Mouse (Mus musculus): ENCODE measurements around the gene Plagl1. TPM values are rescaled to one million over a fixed set of nuclear protein-coding genes. Genes with fewer than 3 reads are reported as not detected.

Gene Plagl1
- total RNA-seq, 1 experiment = 13.4 TPM

DNA sequence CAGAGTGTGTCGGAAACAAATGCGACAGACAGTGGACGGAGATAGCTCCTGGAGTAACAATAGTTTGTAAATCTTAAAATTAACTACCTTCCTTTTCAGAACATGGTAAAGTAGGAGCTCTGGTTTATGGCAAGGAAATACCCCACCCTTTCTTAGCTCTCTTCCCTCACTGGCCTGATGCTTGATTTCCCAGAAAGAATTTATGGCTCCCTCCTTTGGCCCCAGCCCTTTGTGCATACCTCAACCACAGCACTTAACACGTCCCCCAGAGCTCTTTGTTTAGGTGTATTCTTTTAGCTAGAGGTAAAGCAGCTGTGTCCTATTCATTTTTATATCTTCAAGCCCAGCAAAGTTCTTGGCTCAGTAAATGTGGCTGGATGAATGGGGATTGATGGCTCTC lies 48.5 kb downstream of the Plagl1 start:
- no peak overlapping the region for H3K9ac ChIP-seq (ENCODE audit: insufficient read depth, low read depth, low read length, poor library complexity, severe bottlenecking)
- peaks cover 6 to 9% of the 10 kb centered on the region in 2 experiments for H3K4me1 ChIP-seq (ENCODE audit: control insufficient read depth in 2 of 2, insufficient read depth in 2 of 2, low read length in 2 of 2, poor library complexity in 1 of 2)
- H3K4me3 ChIP-seq (ENCODE audit: insufficient read depth in 1 of 2, low read depth in 1 of 2, low read length in 2 of 2, poor library complexity in 1 of 2, severe bottlenecking in 1 of 2) = no peak overlapping the region
- no peak overlapping the region for H3K27ac ChIP-seq (ENCODE audit: insufficient read depth, low read depth, low read length, poor library complexity, severe bottlenecking)
- no peaks in the 10 kb centered on the region for H3K9me3 ChIP-seq (ENCODE audit: control insufficient read depth, insufficient read depth, low read depth, low read length)
- DNase-seq (ENCODE audit: low read depth, low spot score) = no peak
- TF ChIP-seq MAFK (IDR thresholded peaks at IDR 0.05; ENCODE audit: insufficient read depth, low read depth, low read length) = no peak
- no peak for TF ChIP-seq ZC3H11A (IDR thresholded peaks at IDR 0.05; ENCODE audit: borderline replicate concordance, low read depth, low read length)
- no peak for TF ChIP-seq CHD2 (IDR thresholded peaks at IDR 0.05; ENCODE audit: low read depth, low read length)
- no peak for TF ChIP-seq HCFC1 (IDR thresholded peaks at IDR 0.05; ENCODE audit: borderline replicate concordance, insufficient read depth, low read length)
- no peak for TF ChIP-seq ZNF384 (IDR thresholded peaks at IDR 0.05; ENCODE audit: low read depth, low read length)
- no peaks in the 10 kb centered on the region for H3K36me3 ChIP-seq (ENCODE audit: control insufficient read depth, insufficient read depth, low read length, poor library complexity, severe bottlenecking)
- in situ Hi-C loops (cut with MboI; ENCODE audit: low sequenced_read_pairs in 2 of 2, unreplicated experiment in 2 of 2) = no loop called here

DNA sequence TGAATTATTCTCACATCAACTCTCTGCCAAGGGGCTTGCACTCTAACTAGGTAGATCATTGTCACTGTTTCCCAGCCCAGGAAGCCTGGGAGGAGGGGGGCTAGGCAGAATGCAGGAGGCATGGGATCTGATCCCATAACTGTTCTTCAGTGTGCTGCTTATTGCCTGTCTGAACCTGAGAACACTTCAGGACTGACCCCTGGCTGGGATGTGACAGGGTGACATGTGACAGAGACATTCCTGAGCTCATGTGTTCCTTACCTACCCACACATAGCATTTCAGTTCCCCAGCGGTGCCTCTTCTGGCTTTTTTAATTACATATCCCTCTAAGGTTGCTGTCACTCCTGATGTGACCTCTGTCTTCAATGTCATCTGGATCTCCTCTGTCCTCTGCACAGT lies 49.5 kb downstream of the Plagl1 start:
- in situ Hi-C loops (cut with MboI; ENCODE audit: low sequenced_read_pairs in 2 of 2, unreplicated experiment in 2 of 2) = no loop called here
- no peak for DNase-seq (ENCODE audit: low read depth, low spot score)
- H3K4me1 ChIP-seq (ENCODE audit: control insufficient read depth in 2 of 2, insufficient read depth in 2 of 2, low read length in 2 of 2, poor library complexity in 1 of 2) = peaks cover 6 to 9% of the 10 kb centered on the region in 2 experiments
- H3K36me3 ChIP-seq (ENCODE audit: control insufficient read depth, insufficient read depth, low read length, poor library complexity, severe bottlenecking) = no peaks in the 10 kb centered on the region
- no peaks in the 10 kb centered on the region for H3K9me3 ChIP-seq (ENCODE audit: control insufficient read depth, insufficient read depth, low read depth, low read length)
- no peak overlapping the region for H3K9ac ChIP-seq (ENCODE audit: insufficient read depth, low read depth, low read length, poor library complexity, severe bottlenecking)
- no peak overlapping the region for H3K27ac ChIP-seq (ENCODE audit: insufficient read depth, low read depth, low read length, poor library complexity, severe bottlenecking)
- no peak overlapping the region for H3K4me3 ChIP-seq (ENCODE audit: insufficient read depth in 1 of 2, low read depth in 1 of 2, low read length in 2 of 2, poor library complexity in 1 of 2, severe bottlenecking in 1 of 2)
- TF ChIP-seq HCFC1 (IDR thresholded peaks at IDR 0.05; ENCODE audit: borderline replicate concordance, insufficient read depth, low read length) = no peak
- TF ChIP-seq ZNF384 (IDR thresholded peaks at IDR 0.05; ENCODE audit: low read depth, low read length) = no peak
- TF ChIP-seq CHD2 (IDR thresholded peaks at IDR 0.05; ENCODE audit: low read depth, low read length) = no peak
- no peak for TF ChIP-seq MAFK (IDR thresholded peaks at IDR 0.05; ENCODE audit: insufficient read depth, low read depth, low read length)
- TF ChIP-seq ZC3H11A (IDR thresholded peaks at IDR 0.05; ENCODE audit: borderline replicate concordance, low read depth, low read length) = no peak

DNA sequence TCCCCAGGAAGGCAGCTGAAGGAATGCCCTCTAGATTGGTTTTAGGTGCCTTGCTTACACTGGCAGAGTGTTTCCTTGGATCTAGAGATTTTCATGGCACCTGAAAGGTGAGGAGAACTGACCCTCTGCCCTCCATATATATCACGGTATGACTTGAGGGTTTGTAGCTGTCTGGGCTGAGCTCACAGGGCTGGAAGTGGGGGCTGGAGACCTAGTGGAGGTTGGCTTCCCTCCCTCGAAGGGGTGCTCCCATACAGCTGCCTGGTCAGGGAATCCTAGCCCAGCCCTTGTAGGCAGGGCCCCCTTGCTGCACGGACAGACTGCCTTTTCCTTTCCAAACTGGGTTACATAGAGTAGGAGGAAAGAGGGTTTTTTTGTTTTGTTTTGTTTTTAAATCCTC lies 52.5 kb downstream of the Plagl1 start:
- H3K27ac ChIP-seq (ENCODE audit: insufficient read depth, low read depth, low read length, poor library complexity, severe bottlenecking) = no peak overlapping the region
- no peak overlapping the region for H3K4me3 ChIP-seq (ENCODE audit: insufficient read depth in 1 of 2, low read depth in 1 of 2, low read length in 2 of 2, poor library complexity in 1 of 2, severe bottlenecking in 1 of 2)
- DNase-seq (ENCODE audit: low read depth, low spot score) = no peak
- H3K9me3 ChIP-seq (ENCODE audit: control insufficient read depth, insufficient read depth, low read depth, low read length) = no peaks in the 10 kb centered on the region
- no peak overlapping the region for H3K9ac ChIP-seq (ENCODE audit: insufficient read depth, low read depth, low read length, poor library complexity, severe bottlenecking)
- H3K4me1 ChIP-seq (ENCODE audit: control insufficient read depth in 2 of 2, insufficient read depth in 2 of 2, low read length in 2 of 2, poor library complexity in 1 of 2) = peaks cover 8 to 10% of the 10 kb centered on the region in 2 experiments
- H3K36me3 ChIP-seq (ENCODE audit: control insufficient read depth, insufficient read depth, low read length, poor library complexity, severe bottlenecking) = no peaks in the 10 kb centered on the region
- no peak for TF ChIP-seq ZNF384 (IDR thresholded peaks at IDR 0.05; ENCODE audit: low read depth, low read length)
- TF ChIP-seq CHD2 (IDR thresholded peaks at IDR 0.05; ENCODE audit: low read depth, low read length) = no peak
- TF ChIP-seq HCFC1 (IDR thresholded peaks at IDR 0.05; ENCODE audit: borderline replicate concordance, insufficient read depth, low read length) = no peak
- no peak for TF ChIP-seq ZC3H11A (IDR thresholded peaks at IDR 0.05; ENCODE audit: borderline replicate concordance, low read depth, low read length)
- no peak for TF ChIP-seq MAFK (IDR thresholded peaks at IDR 0.05; ENCODE audit: insufficient read depth, low read depth, low read length)
- in situ Hi-C loops (cut with MboI; ENCODE audit: low sequenced_read_pairs in 2 of 2, unreplicated experiment in 2 of 2) = no loop called here

DNA sequence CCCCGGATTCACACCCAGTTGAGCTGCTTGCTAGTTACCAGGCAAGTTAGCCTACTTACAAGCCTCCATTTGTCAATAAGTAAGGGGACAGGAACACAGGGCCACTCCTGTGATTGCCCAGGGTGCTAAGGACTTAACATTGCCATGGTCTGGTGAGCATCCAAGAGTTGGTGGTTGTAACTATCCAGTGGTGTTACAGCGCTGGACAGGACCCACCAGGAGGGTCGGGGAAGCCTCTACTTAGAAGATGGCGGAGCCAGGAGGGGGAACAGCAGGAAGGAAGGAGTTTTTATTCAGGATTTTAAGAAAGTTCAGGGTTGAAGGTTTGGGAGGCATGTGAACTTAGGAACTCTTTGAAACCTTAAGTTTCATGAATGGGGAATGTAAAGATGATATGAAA lies 53.3 kb downstream of the Plagl1 start:
- H3K9ac ChIP-seq (ENCODE audit: insufficient read depth, low read depth, low read length, poor library complexity, severe bottlenecking) = no peak overlapping the region
- no peak for DNase-seq (ENCODE audit: low read depth, low spot score)
- no peak for TF ChIP-seq ZC3H11A (IDR thresholded peaks at IDR 0.05; ENCODE audit: borderline replicate concordance, low read depth, low read length)
- TF ChIP-seq CHD2 (IDR thresholded peaks at IDR 0.05; ENCODE audit: low read depth, low read length) = no peak
- TF ChIP-seq MAFK (IDR thresholded peaks at IDR 0.05; ENCODE audit: insufficient read depth, low read depth, low read length) = no peak
- no peak for TF ChIP-seq HCFC1 (IDR thresholded peaks at IDR 0.05; ENCODE audit: borderline replicate concordance, insufficient read depth, low read length)
- no peak for TF ChIP-seq ZNF384 (IDR thresholded peaks at IDR 0.05; ENCODE audit: low read depth, low read length)
- no peaks in the 10 kb centered on the region for H3K9me3 ChIP-seq (ENCODE audit: control insufficient read depth, insufficient read depth, low read depth, low read length)
- H3K36me3 ChIP-seq (ENCODE audit: control insufficient read depth, insufficient read depth, low read length, poor library complexity, severe bottlenecking) = no peaks in the 10 kb centered on the region
- no peak overlapping the region for H3K27ac ChIP-seq (ENCODE audit: insufficient read depth, low read depth, low read length, poor library complexity, severe bottlenecking)
- peaks cover 7% of the 10 kb centered on the region in 2 experiments for H3K4me1 ChIP-seq (ENCODE audit: control insufficient read depth in 2 of 2, insufficient read depth in 2 of 2, low read length in 2 of 2, poor library complexity in 1 of 2)
- in situ Hi-C loops (cut with MboI; ENCODE audit: low sequenced_read_pairs in 2 of 2, unreplicated experiment in 2 of 2) = no loop called here
- no peak overlapping the region for H3K4me3 ChIP-seq (ENCODE audit: insufficient read depth in 1 of 2, low read depth in 1 of 2, low read length in 2 of 2, poor library complexity in 1 of 2, severe bottlenecking in 1 of 2)

DNA sequence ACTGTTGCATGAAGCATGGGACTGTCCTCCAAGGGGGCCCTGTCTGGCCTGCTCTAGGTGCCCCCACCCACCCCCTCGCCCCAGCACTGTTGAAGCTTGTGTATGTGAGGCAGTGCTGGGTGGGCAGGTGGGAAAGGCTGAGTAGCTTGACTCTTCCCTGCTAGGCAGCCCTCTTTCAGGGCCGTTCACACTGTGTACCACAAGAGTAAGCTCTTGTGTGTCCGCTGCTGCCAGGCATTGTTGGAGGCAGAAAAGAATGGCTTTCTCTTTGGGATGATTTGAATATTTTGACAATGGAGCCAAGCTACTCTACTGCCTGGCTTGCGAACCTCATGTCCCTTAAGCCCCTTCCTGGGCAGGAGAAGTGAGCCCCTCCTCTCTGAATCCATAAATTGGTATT lies 54.7 kb downstream of the Plagl1 start:
- Histone ChIP-seq H3K4me3 (ENCODE audit: insufficient read depth in 1 of 2, low read depth in 1 of 2, low read length in 2 of 2, poor library complexity in 1 of 2, severe bottlenecking in 1 of 2) (no peak overlapping the region), H3K9ac (ENCODE audit: insufficient read depth, low read depth, low read length, poor library complexity, severe bottlenecking) (no peak overlapping the region), H3K36me3 (ENCODE audit: control insufficient read depth, insufficient read depth, low read length, poor library complexity, severe bottlenecking) (no peaks in the 10 kb centered on the region), H3K9me3 (ENCODE audit: control insufficient read depth, insufficient read depth, low read depth, low read length) (no peaks in the 10 kb centered on the region), H3K27ac (ENCODE audit: insufficient read depth, low read depth, low read length, poor library complexity, severe bottlenecking) (no peak overlapping the region), H3K4me1 (ENCODE audit: control insufficient read depth in 2 of 2, insufficient read depth in 2 of 2, low read length in 2 of 2, poor library complexity in 1 of 2) (peaks cover 1 to 7% of the 10 kb centered on the region in 2 experiments; a peak in 2 of 4 replicates)
- in situ Hi-C loops (cut with MboI; ENCODE audit: low sequenced_read_pairs in 2 of 2, unreplicated experiment in 2 of 2) = no loop called here
- no peak for DNase-seq (ENCODE audit: low read depth, low spot score)
- TF ChIP-seq MAFK (IDR thresholded peaks at IDR 0.05; ENCODE audit: insufficient read depth, low read depth, low read length) (no peak), HCFC1 (IDR thresholded peaks at IDR 0.05; ENCODE audit: borderline replicate concordance, insufficient read depth, low read length) (no peak), ZC3H11A (IDR thresholded peaks at IDR 0.05; ENCODE audit: borderline replicate concordance, low read depth, low read length) (no peak), ZNF384 (IDR thresholded peaks at IDR 0.05; ENCODE audit: low read depth, low read length) (no peak), CHD2 (IDR thresholded peaks at IDR 0.05; ENCODE audit: low read depth, low read length) (no peak)

Data from ES-E14 (cell line).